Mouse (Mus musculus): Measurements from ENCODE around the gene Rgs19. TPM values are rescaled to one million over a fixed set of nuclear protein-coding genes. Genes with fewer than 3 reads are reported as not detected.

Gene Rgs19
- total and polyA plus RNA-seq, 2 experiments from 2014 or later, result 43.7 to 56.4 TPM

GRCm38 (mm10) chr2:181677755-181678098 lies 16.1 kb downstream of the Rgs19 start:
- H3K36me3 ChIP-seq (ENCODE audit: insufficient read depth), result no peaks in the 10 kb centered on the region
- ATAC-seq, result no peak
- no peak overlapping the region for H3K9ac ChIP-seq
- TF ChIP-seq CTCF (IDR thresholded peaks at IDR 0.05; ENCODE audit: low read depth), result no peak
- H3K4me1 ChIP-seq (ENCODE audit: insufficient read depth), result peaks cover 21% of the 10 kb centered on the region
- no peak overlapping the region for H3K4me3 ChIP-seq (ENCODE audit: low read depth, low read length)
- H3K27me3 ChIP-seq (ENCODE audit: insufficient read depth, low read length), result peaks cover 13% of the 10 kb centered on the region
- 66% methylated on average over 3 of the region's 3 CpGs for WGBS
- H3K27ac ChIP-seq (ENCODE audit: low read depth, low read length), result no peak overlapping the region
- no peak overlapping the region for H3K4me2 ChIP-seq (ENCODE audit: low read depth)
- DNase-seq, result no peak
- H3K9me3 ChIP-seq (ENCODE audit: low read length), result no peaks in the 10 kb centered on the region

DNA sequence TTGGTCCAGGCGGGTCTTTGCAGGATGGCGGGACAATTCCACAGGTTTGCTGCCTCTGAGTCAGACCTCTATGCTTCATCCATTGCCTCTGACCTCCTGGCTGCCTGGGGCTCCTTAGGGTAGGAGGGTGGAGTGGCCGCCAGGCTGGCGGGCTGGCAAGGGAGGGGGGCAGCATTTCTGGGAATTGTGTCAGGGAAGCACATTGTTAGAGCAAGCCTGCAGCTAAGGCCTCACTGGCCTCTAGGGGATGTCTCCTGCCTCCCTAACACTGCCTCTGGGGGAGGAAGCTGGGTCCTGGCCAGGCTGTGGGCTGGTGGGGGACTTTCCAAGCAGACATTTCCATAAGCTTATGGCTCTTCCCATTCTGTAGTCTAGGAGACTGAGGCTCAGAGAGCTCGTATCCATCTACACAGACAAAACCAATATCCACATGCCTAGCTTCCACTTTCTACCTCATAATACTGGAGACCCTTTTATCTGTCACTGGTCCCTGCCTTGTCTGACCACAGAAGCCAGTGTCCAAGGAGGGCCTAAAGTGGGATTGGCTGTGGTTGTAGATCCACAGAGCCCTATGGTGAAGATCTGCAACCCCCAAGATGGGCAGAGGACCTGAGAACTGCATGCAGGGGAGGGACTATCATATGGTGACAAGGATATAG lies 16.6 kb downstream of the Rgs19 start:
- ATAC-seq (no peak), DNase-seq (no peak)
- no peak overlapping the region for H3K4me2 ChIP-seq (ENCODE audit: low read depth)
- peaks cover 18% of the 10 kb centered on the region for H3K27me3 ChIP-seq (ENCODE audit: insufficient read depth, low read length)
- no peaks in the 10 kb centered on the region for H3K9me3 ChIP-seq (ENCODE audit: low read length)
- 56% methylated on average over 5 of the region's 5 CpGs for WGBS
- TF ChIP-seq CTCF (IDR thresholded peaks at IDR 0.05; ENCODE audit: low read depth), result peak; percentile 38; the same call in 1 of the 2 replicates
- H3K4me1 ChIP-seq (ENCODE audit: insufficient read depth), result peaks cover 19% of the 10 kb centered on the region
- H3K9ac ChIP-seq, result no peak overlapping the region
- H3K27ac ChIP-seq (ENCODE audit: low read depth, low read length), result no peak overlapping the region
- H3K4me3 ChIP-seq (ENCODE audit: low read depth, low read length), result no peak overlapping the region
- no peaks in the 10 kb centered on the region for H3K36me3 ChIP-seq (ENCODE audit: insufficient read depth)

GRCm38 (mm10) chr2:181676424-181676823 lies 17.4 kb downstream of the Rgs19 start:
- TF ChIP-seq CTCF (IDR thresholded peaks at IDR 0.05; ENCODE audit: low read depth), result peak; percentile 52
- ATAC-seq (no peak), DNase-seq (peak; percentile 72)
- H3K4me1 ChIP-seq (ENCODE audit: insufficient read depth), result peaks cover 14% of the 10 kb centered on the region
- H3K27ac ChIP-seq (ENCODE audit: low read depth, low read length), result peak overlapping the region; percentile 47
- H3K4me3 ChIP-seq (ENCODE audit: low read depth, low read length), result no peak overlapping the region
- WGBS, result 29% methylated on average over 2 of the region's 2 CpGs
- no peaks in the 10 kb centered on the region for H3K36me3 ChIP-seq (ENCODE audit: insufficient read depth)
- H3K27me3 ChIP-seq (ENCODE audit: insufficient read depth, low read length), result peaks cover 25% of the 10 kb centered on the region
- no peak overlapping the region for H3K9ac ChIP-seq
- no peaks in the 10 kb centered on the region for H3K9me3 ChIP-seq (ENCODE audit: low read length)
- no peak overlapping the region for H3K4me2 ChIP-seq (ENCODE audit: low read depth)

DNA sequence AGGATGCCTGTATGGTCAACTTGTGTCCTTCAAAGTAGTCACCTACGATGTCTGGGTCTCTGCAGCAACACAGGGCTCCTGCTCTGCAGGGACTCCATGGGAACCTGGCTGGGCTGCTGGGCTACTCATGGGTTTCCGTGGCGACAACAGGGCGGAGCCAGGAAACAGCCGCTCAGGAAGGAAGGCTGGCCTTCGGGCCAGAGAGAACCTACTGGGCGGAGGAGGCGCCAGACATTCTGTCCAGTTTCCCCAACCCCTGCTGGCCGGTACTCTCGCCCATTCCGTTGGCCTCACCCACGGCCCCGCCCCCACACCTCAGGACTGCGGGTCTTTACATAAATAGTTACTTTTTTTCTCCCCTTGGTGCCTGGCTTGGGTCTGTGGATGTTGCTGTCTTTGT lies 18.3 kb downstream of the Rgs19 start:
- 8% methylated on average over 14 of the region's 14 CpGs for WGBS
- H3K36me3 ChIP-seq (ENCODE audit: insufficient read depth), result no peaks in the 10 kb centered on the region

GRCm38 (mm10) chr2:181674934-181675333 lies 18.8 kb downstream of the Rgs19 start:
- H3K4me1 ChIP-seq (ENCODE audit: insufficient read depth), result 0 out of 2 replicates have a peak, but pooled peaks cover 8% of the 10 kb centered on the region
- H3K9me3 ChIP-seq (ENCODE audit: low read length), result no peaks in the 10 kb centered on the region
- DNase-seq (no peak), ATAC-seq (no peak)
- no peak overlapping the region; the same call in 1 of the 2 replicates for H3K27ac ChIP-seq (ENCODE audit: low read depth, low read length)
- no peak overlapping the region for H3K4me3 ChIP-seq (ENCODE audit: low read depth, low read length)
- no peak overlapping the region for H3K9ac ChIP-seq
- 83% methylated on average over 4 of the region's 4 CpGs for WGBS
- H3K36me3 ChIP-seq (ENCODE audit: insufficient read depth), result no peaks in the 10 kb centered on the region
- H3K4me2 ChIP-seq (ENCODE audit: low read depth), result no peak overlapping the region
- TF ChIP-seq CTCF (IDR thresholded peaks at IDR 0.05; ENCODE audit: low read depth), result no peak
- H3K27me3 ChIP-seq (ENCODE audit: insufficient read depth, low read length), result peaks cover 40% of the 10 kb centered on the region

More for the DNA sequence above, 18.3 kb downstream of the Rgs19 start:
- ATAC-seq (peak; percentile 32; the same call in 1 of the 2 replicates), DNase-seq (peak; percentile 59)
- Histone ChIP-seq H3K4me3 (ENCODE audit: low read depth, low read length) (no peak overlapping the region), H3K4me1 (ENCODE audit: insufficient read depth) (0 out of 2 replicates have a peak, but pooled peaks cover 8% of the 10 kb centered on the region), H3K9ac (no peak overlapping the region), H3K9me3 (ENCODE audit: low read length) (no peaks in the 10 kb centered on the region), H3K27ac (ENCODE audit: low read depth, low read length) (0 out of 2 replicates have a peak overlapping the region, but pooled peaks have one; percentile 47), H3K27me3 (ENCODE audit: insufficient read depth, low read length) (peaks cover 35% of the 10 kb centered on the region), H3K4me2 (ENCODE audit: low read depth) (peak overlapping the region; percentile 30)
- TF ChIP-seq CTCF (IDR thresholded peaks at IDR 0.05; ENCODE audit: low read depth), result no peak

GRCm38 (mm10) chr2:181673501-181673900 lies 20.3 kb downstream of the Rgs19 start:
- Histone ChIP-seq H3K9me3 (ENCODE audit: low read length) (no peaks in the 10 kb centered on the region), H3K4me2 (ENCODE audit: low read depth) (no peak overlapping the region), H3K9ac (no peak overlapping the region), H3K27ac (ENCODE audit: low read depth, low read length) (no peak overlapping the region), H3K4me3 (ENCODE audit: low read depth, low read length) (no peak overlapping the region), H3K4me1 (ENCODE audit: insufficient read depth) (0 out of 2 replicates have a peak, but pooled peaks cover 8% of the 10 kb centered on the region), H3K36me3 (ENCODE audit: insufficient read depth) (no peaks in the 10 kb centered on the region), H3K27me3 (ENCODE audit: insufficient read depth, low read length) (peaks cover 54% of the 10 kb centered on the region)
- whole genome bisulfite sequencing, result 42% methylated on average over 1 of the region's 1 CpGs
- DNase-seq (no peak), ATAC-seq (no peak)
- TF ChIP-seq CTCF (IDR thresholded peaks at IDR 0.05; ENCODE audit: low read depth), result no peak

DNA sequence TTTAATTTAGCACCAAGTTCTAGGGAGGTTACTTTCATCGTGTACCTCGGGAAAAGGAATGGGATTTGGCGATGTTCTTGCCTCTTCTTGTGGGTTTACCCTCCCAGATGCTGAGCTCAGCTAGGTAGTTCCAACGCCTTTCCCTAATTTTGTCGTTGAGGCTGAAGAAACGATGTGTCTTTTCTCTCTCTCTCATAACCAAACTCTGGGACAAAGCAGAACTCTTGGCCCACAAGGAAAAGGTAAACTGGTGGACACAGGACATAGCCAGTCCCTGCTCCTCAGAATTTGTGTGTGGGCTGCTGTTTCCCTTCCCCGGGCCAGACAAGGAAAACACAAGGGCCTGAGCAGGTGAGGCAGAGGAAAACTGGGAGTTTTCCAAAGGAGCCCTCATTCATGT lies 21.8 kb downstream of the Rgs19 start:
- Histone ChIP-seq H3K27me3 (ENCODE audit: insufficient read depth, low read length) (peaks cover 62% of the 10 kb centered on the region), H3K4me1 (ENCODE audit: insufficient read depth) (0 out of 2 replicates have a peak, but pooled peaks cover 8% of the 10 kb centered on the region), H3K9me3 (ENCODE audit: low read length) (no peaks in the 10 kb centered on the region), H3K9ac (no peak overlapping the region), H3K27ac (ENCODE audit: low read depth, low read length) (no peak overlapping the region), H3K4me2 (ENCODE audit: low read depth) (no peak overlapping the region), H3K36me3 (ENCODE audit: insufficient read depth) (no peaks in the 10 kb centered on the region), H3K4me3 (ENCODE audit: low read depth, low read length) (no peak overlapping the region)
- no peak for DNase-seq
- WGBS, result 28% methylated on average over 7 of the region's 7 CpGs
- TF ChIP-seq CTCF (IDR thresholded peaks at IDR 0.05; ENCODE audit: low read depth), result no peak
- ATAC-seq, result no peak
